Mouse (Mus musculus) midbrain, embryonic 11.5 days (tissue): Measurements from ENCODE around the gene 4933427I04Rik. TPM values are rescaled to one million over a fixed set of nuclear protein-coding genes. Genes with fewer than 3 reads are reported as not detected.
A peak's percentile ranks its signal among the peaks of the same experiment; 100 is the strongest.

ENCODE experiments used
- ATAC-seq: fragments of 200-750 bp; cut with Nextera tagmentation; 2 replicates; pipeline ENCODE4 v1.8.0; 2017; ENCODE audit warnings: moderate TSS enrichment, moderate library complexity; ENCODE audit not compliant: low FRiP score
- DNase-seq: peaks from one replicate; pipeline ENCODE4 v3.0.0; 2015; ENCODE audit warnings: low spot score; ENCODE audit errors: missing footprints
- H3K27ac ChIP-seq: fragments of 300-500 bp; sonication (generic); 2 replicates; pipeline ENCODE4 v1.5.1; 2014; ENCODE audit warnings: low read depth, low read length
- H3K27me3 ChIP-seq: fragments of 300-500 bp; sonication (generic); 2 replicates; pipeline ENCODE4 v1.6.1; 2014; ENCODE audit warnings: mild to moderate bottlenecking, low read length, moderate library complexity, mixed read lengths; ENCODE audit not compliant: control insufficient read depth, insufficient read depth
- H3K36me3 ChIP-seq: fragments of 300-500 bp; sonication (generic); 2 replicates; pipeline ENCODE4 v1.6.1; 2014; ENCODE audit warnings: mild to moderate bottlenecking, low read length, moderate library complexity, mixed read lengths; ENCODE audit not compliant: control insufficient read depth, insufficient read depth
- H3K4me1 ChIP-seq: fragments of 300-500 bp; sonication (generic); 2 replicates; pipeline ENCODE4 v1.6.1; 2014; ENCODE audit warnings: low read length; ENCODE audit not compliant: control insufficient read depth, insufficient read depth
- H3K4me2 ChIP-seq: fragments of 300-500 bp; sonication (generic); 2 replicates; pipeline ENCODE4 v1.6.1; 2014; ENCODE audit warnings: mild to moderate bottlenecking, moderate library complexity
- H3K4me3 ChIP-seq: fragments of 300-500 bp; sonication (generic); 2 replicates; pipeline ENCODE4 v1.5.1; 2014; ENCODE audit warnings: low read depth, low read length
- H3K9ac ChIP-seq: fragments of 300-500 bp; sonication (generic); 2 replicates; pipeline ENCODE4 v1.6.1; 2014; ENCODE audit warnings: low read length
- H3K9me3 ChIP-seq: fragments of 300-500 bp; sonication (generic); 2 replicates; pipeline ENCODE4 v1.6.1; 2016; ENCODE audit warnings: low read length; ENCODE audit not compliant: control insufficient read depth
- WGBS: fragments of 180-500 bp; shearing (Covaris S2); extraction: QIAGEN DNeasy Blood & Tissue Kit; methylation state at CpG from one replicate; pipeline ENCODE4 v1.1.7; 2014; 5-methylcytosine and 5-hydroxymethylcytosine counted together
- polyA plus RNA-seq: library from polyadenylated mRNA; unstranded; fragments of >200 nt; fragmentation: Nextera tagmentation; extraction: Ambion mirVana; gene quantifications from 2 replicates; pipeline ENCODE4 v1.2.1, GENCODE M21; 2014

Gene 4933427I04Rik
- polyA plus RNA-seq, 1 experiment from 2014 or later: 0.10 TPM

GRCm38 (mm10) chr4:123860621-123861020 lies 1.1 kb downstream of the 4933427I04Rik start:
- Histone ChIP-seq H3K27me3 (no peaks in the 10 kb centered on the region), H3K9ac (no peak overlapping the region), H3K9me3 (no peaks in the 10 kb centered on the region), H3K4me2 (no peak overlapping the region), H3K4me1 (no peaks in the 10 kb centered on the region), H3K4me3 (no peak overlapping the region), H3K36me3 (no peaks in the 10 kb centered on the region), H3K27ac (no peak overlapping the region)
- DNase-seq (no peak), ATAC-seq (no peak)
- 79% methylated on average over 5 of the region's 5 CpGs for WGBS

- 86% methylated on average over 5 of the region's 5 CpGs for WGBS
- ATAC-seq (no peak), DNase-seq (no peak)
- Histone ChIP-seq H3K36me3 (no peaks in the 10 kb centered on the region), H3K4me3 (no peak overlapping the region), H3K9ac (no peak overlapping the region), H3K4me1 (no peaks in the 10 kb centered on the region), H3K9me3 (no peaks in the 10 kb centered on the region), H3K4me2 (no peak overlapping the region), H3K27ac (no peak overlapping the region), H3K27me3 (no peaks in the 10 kb centered on the region)
These were observed 34.2 kb downstream of the 4933427I04Rik start for GRCm38 (mm10) chr4:123893726-123894125.

- WGBS: 84% methylated on average over 4 of the region's 4 CpGs
- Histone ChIP-seq H3K27ac (no peak overlapping the region), H3K4me1 (no peaks in the 10 kb centered on the region)
These were observed 34.8 kb downstream of the 4933427I04Rik start for GRCm38 (mm10) chr4:123894295-123894694.

GRCm38 (mm10) chr4:123898696-123899095 lies 39.2 kb downstream of the 4933427I04Rik start:
- no peak for ATAC-seq
- WGBS: 10% methylated on average over 5 of the region's 5 CpGs
- Histone ChIP-seq H3K9me3 (no peaks in the 10 kb centered on the region), H3K4me2 (no peak overlapping the region), H3K27me3 (no peaks in the 10 kb centered on the region), H3K27ac (no peak overlapping the region), H3K36me3 (no peaks in the 10 kb centered on the region), H3K4me3 (no peak overlapping the region), H3K4me1 (no peaks in the 10 kb centered on the region), H3K9ac (no peak overlapping the region)
- DNase-seq: peak; percentile 93

More at GRCm38 (mm10) chr4:123894295-123894694, 34.8 kb downstream of the 4933427I04Rik start:
- Histone ChIP-seq H3K4me2 (no peak overlapping the region), H3K4me3 (no peak overlapping the region), H3K36me3 (no peaks in the 10 kb centered on the region), H3K9ac (no peak overlapping the region), H3K9me3 (no peaks in the 10 kb centered on the region), H3K27me3 (no peaks in the 10 kb centered on the region)
- no peak for DNase-seq
- ATAC-seq: no peak

GRCm38 (mm10) chr4:123903432-123903831 lies 44.0 kb downstream of the 4933427I04Rik start:
- 76% methylated on average over 3 of the region's 3 CpGs for WGBS

GRCm38 (mm10) chr4:123904333-123905125 lies 45.0 kb downstream of the 4933427I04Rik start, which contains the start of gene Mycbp:
Mycbp (plus strand) TSS chr4:123904832.
- Histone ChIP-seq H3K4me2 (peak within 1 kb of the TSS; percentile 79), H3K27ac (peak within 1 kb of the TSS; percentile 51; the same call in 1 of the 2 replicates), H3K27me3 (no peaks in the 10 kb centered on the region), H3K9ac (peak within 1 kb of the TSS; percentile 77), H3K9me3 (no peaks in the 10 kb centered on the region), H3K4me1 (peaks cover 8% of the 10 kb centered on the region), H3K4me3 (peak within 1 kb of the TSS; percentile 79), H3K36me3 (peaks cover 3% of the 10 kb centered on the region; the same call in 1 of the 2 replicates)
- peak; percentile 100 for DNase-seq
- peak; percentile 100 for ATAC-seq
- 1% methylated on average over 49 of the region's 49 CpGs for WGBS

More at GRCm38 (mm10) chr4:123903432-123903831, 44.0 kb downstream of the 4933427I04Rik start:
- no peak overlapping the region for H3K9ac ChIP-seq
- DNase-seq (no peak), ATAC-seq (no peak)
- peaks cover 8% of the 10 kb centered on the region for H3K4me1 ChIP-seq
- H3K27ac ChIP-seq: no peak overlapping the region
- H3K9me3 ChIP-seq: no peaks in the 10 kb centered on the region
- H3K4me2 ChIP-seq: no peak overlapping the region
- no peak overlapping the region for H3K4me3 ChIP-seq
- no peaks in the 10 kb centered on the region for H3K36me3 ChIP-seq
- H3K27me3 ChIP-seq: no peaks in the 10 kb centered on the region

- ATAC-seq (no peak), DNase-seq (no peak)
- WGBS: under 1% methylated on average over 52 of the region's 53 CpGs
- Histone ChIP-seq H3K9ac (peak overlapping the region; percentile 77), H3K27ac (peak overlapping the region; percentile 51; the same call in 1 of the 2 replicates), H3K4me2 (peak overlapping the region; percentile 79), H3K4me1 (peaks cover 8% of the 10 kb centered on the region), H3K4me3 (peak overlapping the region; percentile 79), H3K36me3 (peaks cover 3% of the 10 kb centered on the region; the same call in 1 of the 2 replicates), H3K27me3 (no peaks in the 10 kb centered on the region), H3K9me3 (no peaks in the 10 kb centered on the region)
These were observed 45.7 kb downstream of the 4933427I04Rik start for GRCm38 (mm10) chr4:123905126-123905668.

GRCm38 (mm10) chr4:123911503-123911902 lies 52.0 kb downstream of the 4933427I04Rik start:
- ATAC-seq: no peak
- H3K27ac ChIP-seq: no peak overlapping the region
- no peak for DNase-seq
- peaks cover 3% of the 10 kb centered on the region for H3K36me3 ChIP-seq
- no peak overlapping the region for H3K4me2 ChIP-seq
- no peak overlapping the region for H3K9ac ChIP-seq
- no peak overlapping the region for H3K4me3 ChIP-seq
- WGBS: 90% methylated on average over 4 of the region's 4 CpGs
- H3K4me1 ChIP-seq: peaks cover 7% of the 10 kb centered on the region
- no peaks in the 10 kb centered on the region for H3K27me3 ChIP-seq
- no peaks in the 10 kb centered on the region for H3K9me3 ChIP-seq

GRCm38 (mm10) chr4:123912431-123912830 lies 53.0 kb downstream of the 4933427I04Rik start:
- peaks cover 7% of the 10 kb centered on the region for H3K4me1 ChIP-seq
- no peak overlapping the region for H3K27ac ChIP-seq
- no peak overlapping the region for H3K9ac ChIP-seq
- no peak for ATAC-seq
- no peak overlapping the region for H3K4me2 ChIP-seq
- 81% methylated on average over 2 of the region's 2 CpGs for WGBS
- peaks cover 3% of the 10 kb centered on the region for H3K36me3 ChIP-seq
- no peaks in the 10 kb centered on the region for H3K9me3 ChIP-seq
- H3K4me3 ChIP-seq: no peak overlapping the region
- DNase-seq: no peak
- H3K27me3 ChIP-seq: no peaks in the 10 kb centered on the region
